Mouse (Mus musculus) cerebellum, adult 11-12 months (tissue): ENCODE results near the gene Qrsl1.

Experiments
- DNase-seq: peaks from one replicate; pipeline ENCODE4 v3.0.0; 2022

Gene Qrsl1

DNA sequence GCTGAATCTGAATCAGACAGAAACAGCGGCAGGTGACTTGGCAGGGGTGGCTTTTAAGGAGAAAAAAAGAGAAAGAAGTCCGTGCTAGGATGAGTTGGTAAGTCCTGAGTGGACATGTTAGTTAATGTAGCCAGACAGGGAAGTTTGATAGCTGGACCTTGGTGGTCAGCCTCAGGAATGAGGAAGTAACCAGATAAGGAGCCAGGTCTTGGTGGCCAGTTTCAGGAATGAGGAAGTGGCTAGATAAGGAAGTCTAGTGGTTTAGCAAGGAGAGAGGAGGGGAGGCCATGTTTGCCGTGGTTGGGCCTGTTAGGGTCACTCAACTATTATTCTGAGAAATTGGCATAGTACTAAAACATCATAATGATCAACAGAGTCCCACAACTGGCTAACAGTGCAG, 45.2 kb downstream of the Qrsl1 start:
- no peak for DNase-seq

GRCm38 (mm10) chr10:43855916-43856315, 45.6 kb downstream of the Qrsl1 start:
- DNase-seq, result no peak

- DNase-seq, result no peak
These were observed 49.6 kb downstream of the Qrsl1 start for GRCm38 (mm10) chr10:43851898-43852297.

DNA sequence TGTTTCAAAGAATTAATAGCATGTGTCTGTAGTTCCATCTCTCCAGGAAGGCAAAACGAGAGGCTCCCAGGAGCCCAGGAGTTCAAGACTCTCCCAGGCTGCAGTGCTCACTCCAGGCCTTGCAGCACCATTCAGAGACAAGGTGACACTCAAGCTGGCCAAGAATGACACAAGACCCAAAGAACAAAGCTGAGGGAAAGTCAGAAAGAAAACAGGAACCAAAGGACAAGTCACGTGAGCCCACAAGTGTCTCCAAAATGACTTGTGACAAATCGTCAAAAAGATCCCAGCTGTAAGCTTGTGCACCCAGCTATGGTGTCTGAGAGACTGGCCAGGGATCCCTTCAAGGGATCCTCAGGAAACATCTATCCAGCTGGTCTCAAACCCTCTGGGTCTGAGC, 52.1 kb downstream of the Qrsl1 start:
- DNase-seq, result no peak

DNA sequence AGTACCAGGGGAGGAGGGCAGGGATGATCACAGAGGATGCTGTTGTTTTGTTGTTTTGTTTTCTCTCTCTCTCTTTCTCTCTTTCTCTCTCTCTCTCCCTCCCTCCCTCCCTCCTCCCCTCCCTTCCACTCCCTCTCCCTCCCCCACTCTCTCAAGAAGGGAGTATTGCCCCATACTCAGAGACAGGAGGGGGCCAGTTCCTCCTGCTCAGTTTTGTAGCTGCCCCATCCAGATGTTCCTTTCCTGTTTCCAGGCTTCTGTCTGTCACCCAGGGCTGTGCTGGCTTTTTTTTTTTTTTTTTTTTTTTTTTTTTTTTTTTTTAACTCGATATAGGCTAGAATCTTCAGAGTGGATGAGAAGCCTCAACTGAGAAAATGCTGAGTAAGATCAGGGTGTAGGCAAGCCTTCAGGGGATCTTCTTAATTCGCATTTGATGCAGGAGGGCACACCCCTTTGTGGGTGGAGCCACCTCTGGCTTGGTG, 55.4 kb downstream of the Qrsl1 start:
- DNase-seq, result no peak

GRCm38 (mm10) chr10:43845442-43845841, 56.1 kb downstream of the Qrsl1 start:
- DNase-seq, result no peak

- no peak for DNase-seq
These were observed 60.1 kb downstream of the Qrsl1 start for GRCm38 (mm10) chr10:43841441-43841840.

GRCm38 (mm10) chr10:43832868-43833267, 68.7 kb downstream of the Qrsl1 start:
- no peak for DNase-seq

GRCm38 (mm10) chr10:43830251-43831018, 71.1 kb downstream of the Qrsl1 start:
- DNase-seq, result no peak

- no peak for DNase-seq
These were observed 72.9 kb downstream of the Qrsl1 start for GRCm38 (mm10) chr10:43828686-43829015.

GRCm38 (mm10) chr10:43827958-43828685, 73.4 kb downstream of the Qrsl1 start:
- DNase-seq, result no peak

GRCm38 (mm10) chr10:43826773-43827621, 74.5 kb downstream of the Qrsl1 start:
- no peak for DNase-seq

GRCm38 (mm10) chr10:43825696-43826095, 75.8 kb downstream of the Qrsl1 start:
- no peak for DNase-seq

- DNase-seq, result no peak
These were observed 76.8 kb downstream of the Qrsl1 start for GRCm38 (mm10) chr10:43824713-43825112.
